Mouse (Mus musculus) midbrain, embryonic 13.5 days (tissue): ENCODE data around the gene Rasgrf2. TPM values are rescaled to one million over a fixed set of nuclear protein-coding genes. Genes with fewer than 3 reads are reported as not detected.
A peak's percentile ranks its signal among the peaks of the same experiment; 100 is the strongest.

Source experiments
- ATAC-seq: fragments of 200-750 bp; cut with Nextera tagmentation; 2 replicates; pipeline ENCODE4 v1.8.0; 2017; ENCODE audit warnings: mild to moderate bottlenecking, moderate TSS enrichment, moderate library complexity
- H3K27ac ChIP-seq: fragments of 300-500 bp; sonication (generic); 2 replicates; pipeline ENCODE4 v1.5.1; 2015; ENCODE audit warnings: inconsistent platforms, mild to moderate bottlenecking, moderate library complexity
- H3K27me3 ChIP-seq: fragments of 300-500 bp; sonication (generic); 2 replicates; pipeline ENCODE4 v1.6.1; 2015; ENCODE audit warnings: mild to moderate bottlenecking, inconsistent platforms
- H3K36me3 ChIP-seq: fragments of 300-500 bp; sonication (generic); 2 replicates; pipeline ENCODE4 v1.6.1; 2015; ENCODE audit warnings: mild to moderate bottlenecking, inconsistent platforms
- H3K4me1 ChIP-seq: fragments of 300-500 bp; sonication (generic); replicated peaks from 2 replicates; pipeline ENCODE4 v1.6.1; 2015; ENCODE audit warnings: inconsistent platforms
- H3K4me2 ChIP-seq: fragments of 300-500 bp; sonication (generic); replicated peaks from 2 replicates; pipeline ENCODE4 v1.6.1; 2015; ENCODE audit warnings: moderate library complexity, mild to moderate bottlenecking, inconsistent platforms
- H3K4me3 ChIP-seq: fragments of 300-500 bp; sonication (generic); replicated peaks from 2 replicates; pipeline ENCODE4 v1.5.1; 2015; ENCODE audit warnings: mild to moderate bottlenecking, inconsistent platforms
- H3K9ac ChIP-seq: fragments of 300-500 bp; sonication (generic); replicated peaks from 2 replicates; pipeline ENCODE4 v1.6.1; 2015; ENCODE audit warnings: mild to moderate bottlenecking, inconsistent platforms
- H3K9me3 ChIP-seq: fragments of 300-500 bp; sonication (generic); 2 replicates; pipeline ENCODE4 v1.6.1; 2016; ENCODE audit warnings: mild to moderate bottlenecking, inconsistent platforms
- WGBS: fragments of 180-500 bp; shearing (Covaris S2); methylation state at CpG from one replicate; pipeline ENCODE4 v1.1.7; 2015; 5-methylcytosine and 5-hydroxymethylcytosine counted together
- polyA plus RNA-seq: library from polyadenylated mRNA; unstranded; fragments of >200 nt; fragmentation: Nextera tagmentation; extraction: Ambion mirVana; gene quantifications from 2 replicates; pipeline ENCODE4 v1.2.1, GENCODE M21; 2015

The Rasgrf2 gene
- polyA plus RNA-seq, 1 experiment from 2014 or later = 1.8 TPM

GRCm38 (mm10) chr13:91932122-91932521 is 199.3 kb downstream of the Rasgrf2 start:
- H3K4me2 ChIP-seq = no peak overlapping the region
- no peak for ATAC-seq
- no peaks in the 10 kb centered on the region for H3K9me3 ChIP-seq
- H3K4me3 ChIP-seq = no peak overlapping the region
- H3K4me1 ChIP-seq = no peaks in the 10 kb centered on the region
- H3K27me3 ChIP-seq = no peaks in the 10 kb centered on the region
- H3K9ac ChIP-seq = no peak overlapping the region
- H3K27ac ChIP-seq = no peak overlapping the region
- no peaks in the 10 kb centered on the region for H3K36me3 ChIP-seq
- WGBS = 97% methylated on average over 1 of the region's 1 CpGs

- Histone ChIP-seq H3K4me1 (no peaks in the 10 kb centered on the region), H3K9ac (no peak overlapping the region), H3K4me3 (no peak overlapping the region), H3K27ac (no peak overlapping the region), H3K9me3 (no peaks in the 10 kb centered on the region), H3K4me2 (no peak overlapping the region), H3K36me3 (no peaks in the 10 kb centered on the region), H3K27me3 (no peaks in the 10 kb centered on the region)
- 89% methylated on average over 7 of the region's 7 CpGs for WGBS
- ATAC-seq = no peak
Observed at GRCm38 (mm10) chr13:91929943-91930726, 201.3 kb downstream of the Rasgrf2 start.

- Histone ChIP-seq H3K36me3 (no peaks in the 10 kb centered on the region), H3K9ac (no peak overlapping the region), H3K4me1 (no peaks in the 10 kb centered on the region), H3K4me3 (no peak overlapping the region), H3K9me3 (no peaks in the 10 kb centered on the region), H3K27ac (no peak overlapping the region), H3K4me2 (no peak overlapping the region), H3K27me3 (no peaks in the 10 kb centered on the region)
- no peak for ATAC-seq
- 77% methylated on average over 4 of the region's 4 CpGs for WGBS
Observed at GRCm38 (mm10) chr13:91928605-91929389, 202.7 kb downstream of the Rasgrf2 start.

- Histone ChIP-seq H3K4me3 (no peak overlapping the region), H3K4me1 (peaks cover 4% of the 10 kb centered on the region; the same call in 1 of the 2 replicates), H3K9ac (no peak overlapping the region), H3K27ac (no peak overlapping the region), H3K4me2 (no peak overlapping the region), H3K27me3 (no peaks in the 10 kb centered on the region), H3K36me3 (no peaks in the 10 kb centered on the region), H3K9me3 (no peaks in the 10 kb centered on the region)
- WGBS = 79% methylated on average over 3 of the region's 3 CpGs
- ATAC-seq = no peak
Observed at GRCm38 (mm10) chr13:91921010-91921409, 210.4 kb downstream of the Rasgrf2 start.

GRCm38 (mm10) chr13:91918764-91919163 is 212.7 kb downstream of the Rasgrf2 start:
- Histone ChIP-seq H3K27ac (no peak overlapping the region), H3K27me3 (no peaks in the 10 kb centered on the region), H3K9me3 (no peaks in the 10 kb centered on the region), H3K9ac (no peak overlapping the region), H3K4me1 (peaks cover 17% of the 10 kb centered on the region), H3K4me2 (no peak overlapping the region), H3K36me3 (no peaks in the 10 kb centered on the region), H3K4me3 (no peak overlapping the region)
- ATAC-seq = no peak
- 89% methylated on average over 5 of the region's 5 CpGs for WGBS

- 95% methylated on average over 2 of the region's 2 CpGs for WGBS
- no peaks in the 10 kb centered on the region for H3K9me3 ChIP-seq
- H3K36me3 ChIP-seq = no peaks in the 10 kb centered on the region
- no peak overlapping the region for H3K4me3 ChIP-seq
- no peak overlapping the region for H3K9ac ChIP-seq
- H3K4me1 ChIP-seq = peaks cover 17% of the 10 kb centered on the region
- no peak overlapping the region for H3K27ac ChIP-seq
- no peak overlapping the region for H3K4me2 ChIP-seq
- H3K27me3 ChIP-seq = no peaks in the 10 kb centered on the region
- no peak for ATAC-seq
Observed at GRCm38 (mm10) chr13:91917835-91918234, 213.6 kb downstream of the Rasgrf2 start.

GRCm38 (mm10) chr13:91916308-91916707 is 215.1 kb downstream of the Rasgrf2 start:
- Histone ChIP-seq H3K4me3 (no peak overlapping the region), H3K9ac (no peak overlapping the region), H3K4me1 (peaks cover 17% of the 10 kb centered on the region), H3K27me3 (no peaks in the 10 kb centered on the region), H3K36me3 (no peaks in the 10 kb centered on the region), H3K9me3 (no peaks in the 10 kb centered on the region), H3K4me2 (no peak overlapping the region), H3K27ac (no peak overlapping the region)
- ATAC-seq = peak; percentile 18
- WGBS = 88% methylated on average over 5 of the region's 5 CpGs

GRCm38 (mm10) chr13:91915582-91916239 is 215.7 kb downstream of the Rasgrf2 start:
- no peaks in the 10 kb centered on the region for H3K36me3 ChIP-seq
- no peak overlapping the region for H3K9ac ChIP-seq
- H3K9me3 ChIP-seq = no peaks in the 10 kb centered on the region
- 58% methylated on average over 6 of the region's 6 CpGs for WGBS
- H3K4me2 ChIP-seq = 0 out of 2 replicates have a peak overlapping the region, but pooled peaks have one; percentile 7
- H3K4me1 ChIP-seq = peaks cover 17% of the 10 kb centered on the region
- no peak overlapping the region for H3K4me3 ChIP-seq
- H3K27me3 ChIP-seq = no peaks in the 10 kb centered on the region
- ATAC-seq = peak; percentile 82
- H3K27ac ChIP-seq = no peak overlapping the region

- peaks cover 17% of the 10 kb centered on the region for H3K4me1 ChIP-seq
- no peak overlapping the region for H3K9ac ChIP-seq
- no peaks in the 10 kb centered on the region for H3K9me3 ChIP-seq
- 0 out of 2 replicates have a peak overlapping the region, but pooled peaks have one; percentile 7 for H3K4me2 ChIP-seq
- no peaks in the 10 kb centered on the region for H3K27me3 ChIP-seq
- WGBS = 50% methylated on average over 4 of the region's 4 CpGs
- no peak overlapping the region for H3K27ac ChIP-seq
- no peaks in the 10 kb centered on the region for H3K36me3 ChIP-seq
- no peak overlapping the region for H3K4me3 ChIP-seq
- no peak for ATAC-seq
Observed at GRCm38 (mm10) chr13:91915192-91915581, 216.3 kb downstream of the Rasgrf2 start.

- Histone ChIP-seq H3K9me3 (no peaks in the 10 kb centered on the region), H3K9ac (no peak overlapping the region), H3K27me3 (no peaks in the 10 kb centered on the region), H3K4me2 (no peak overlapping the region), H3K36me3 (no peaks in the 10 kb centered on the region), H3K27ac (no peak overlapping the region), H3K4me1 (peaks cover 17% of the 10 kb centered on the region), H3K4me3 (no peak overlapping the region)
- ATAC-seq = no peak
Observed at GRCm38 (mm10) chr13:91911652-91912051, 219.8 kb downstream of the Rasgrf2 start.

- no peak for ATAC-seq
- H3K36me3 ChIP-seq = no peaks in the 10 kb centered on the region
- no peak overlapping the region for H3K4me3 ChIP-seq
Observed at GRCm38 (mm10) chr13:91911211-91911610, 220.2 kb downstream of the Rasgrf2 start.

More at GRCm38 (mm10) chr13:91911211-91911610, 220.2 kb downstream of the Rasgrf2 start:
- H3K4me1 ChIP-seq = peaks cover 16% of the 10 kb centered on the region
- H3K9ac ChIP-seq = no peak overlapping the region
- H3K4me2 ChIP-seq = no peak overlapping the region
- H3K27me3 ChIP-seq = no peaks in the 10 kb centered on the region
- H3K9me3 ChIP-seq = no peaks in the 10 kb centered on the region
- H3K27ac ChIP-seq = no peak overlapping the region
